Mouse (Mus musculus) lung, adult 2 months (tissue): ENCODE data around the gene Serpina11.

ENCODE experiments used
- CTCF ChIP-seq: fragments of 200-500 bp; IDR thresholded peaks from 2 replicates; pipeline ENCODE4 v1.5.1; 2011; ENCODE audit warnings: mild to moderate bottlenecking, low read length, control low read depth; ENCODE audit not compliant: insufficient read depth
- POLR2A ChIP-seq: fragments of 200-500 bp; IDR thresholded peaks from 2 replicates; pipeline ENCODE4 v1.6.1; 2011; ENCODE audit warnings: low read depth, mild to moderate bottlenecking, control low read depth, low read length, borderline replicate concordance; ENCODE audit errors: extremely low read depth

GRCm38 (mm10) chr12:104002569-104003237 is 12.9 kb upstream of the Serpina11 start:
- no peak for TF ChIP-seq POLR2A
- TF ChIP-seq CTCF = no peak
